Mouse (Mus musculus): ENCODE data around the gene Dnajb14.
"Not testable (repeated sequence)": the region's sequence is repeated elsewhere in the genome, so short reads cannot be mapped to it uniquely, and the experiment has no call there.

Dnajb14 gene

DNA sequence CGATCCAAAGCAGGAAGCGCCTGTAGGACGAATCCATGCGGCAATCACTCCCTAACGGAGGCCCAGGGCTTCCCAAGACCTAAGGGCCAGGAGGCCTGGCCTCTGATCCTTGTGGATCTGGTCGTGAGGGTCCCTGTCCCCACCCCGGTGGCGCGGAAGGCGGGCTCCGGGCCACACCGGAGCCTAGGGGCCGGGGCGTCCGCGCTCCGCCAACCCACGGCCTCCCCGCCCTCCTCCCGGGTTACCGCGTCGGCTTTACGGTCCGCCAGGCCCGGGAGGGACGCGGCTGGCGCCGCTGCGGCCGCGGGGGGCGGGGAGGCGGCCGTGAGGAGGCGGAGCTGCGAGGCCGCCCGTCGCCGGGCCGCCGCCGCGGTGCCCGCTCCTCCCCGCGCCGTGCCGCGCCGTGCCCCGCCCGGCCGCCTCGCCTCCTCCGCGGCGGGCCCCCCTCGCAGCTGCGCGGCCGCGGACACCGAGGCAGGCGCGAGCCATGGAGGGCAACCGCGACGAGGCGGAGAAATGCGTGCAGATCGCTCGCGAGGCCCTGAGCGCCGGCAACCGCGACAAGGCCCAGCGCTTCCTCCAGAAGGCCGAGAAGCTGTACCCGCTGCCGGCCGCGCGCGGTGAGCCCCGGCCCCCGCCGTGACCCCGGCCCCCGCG, at the start of gene Dnajb14:
Gene Dnajb14, plus strand, starts transcription at position 239 of the 657 bp plus-strand sequence.
- DNase-seq (ENCODE audit: low read depth, low spot score): peak; percentile 29

DNA sequence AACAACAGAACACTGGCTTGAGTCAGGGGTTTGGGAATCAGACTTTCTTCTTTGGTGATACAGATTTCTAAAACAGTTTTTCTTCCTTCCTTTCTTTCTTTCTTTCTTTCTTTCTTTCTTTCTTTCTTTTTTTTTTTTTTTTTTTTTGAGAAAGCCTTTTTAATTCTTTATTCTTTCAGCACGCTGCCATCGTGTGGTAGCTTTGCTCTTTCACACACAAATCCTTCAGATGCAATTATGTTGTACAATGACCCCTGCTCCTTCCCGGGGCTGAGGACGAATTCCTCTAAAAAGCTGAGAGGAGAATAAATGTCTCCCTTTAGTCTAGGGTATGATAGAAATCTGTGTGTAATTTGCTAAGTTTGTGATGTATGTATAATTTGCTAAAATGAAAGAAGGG, 48.8 kb upstream of the Dnajb14 start:
- DNase-seq (ENCODE audit: low read depth, low spot score): no peak

DNA sequence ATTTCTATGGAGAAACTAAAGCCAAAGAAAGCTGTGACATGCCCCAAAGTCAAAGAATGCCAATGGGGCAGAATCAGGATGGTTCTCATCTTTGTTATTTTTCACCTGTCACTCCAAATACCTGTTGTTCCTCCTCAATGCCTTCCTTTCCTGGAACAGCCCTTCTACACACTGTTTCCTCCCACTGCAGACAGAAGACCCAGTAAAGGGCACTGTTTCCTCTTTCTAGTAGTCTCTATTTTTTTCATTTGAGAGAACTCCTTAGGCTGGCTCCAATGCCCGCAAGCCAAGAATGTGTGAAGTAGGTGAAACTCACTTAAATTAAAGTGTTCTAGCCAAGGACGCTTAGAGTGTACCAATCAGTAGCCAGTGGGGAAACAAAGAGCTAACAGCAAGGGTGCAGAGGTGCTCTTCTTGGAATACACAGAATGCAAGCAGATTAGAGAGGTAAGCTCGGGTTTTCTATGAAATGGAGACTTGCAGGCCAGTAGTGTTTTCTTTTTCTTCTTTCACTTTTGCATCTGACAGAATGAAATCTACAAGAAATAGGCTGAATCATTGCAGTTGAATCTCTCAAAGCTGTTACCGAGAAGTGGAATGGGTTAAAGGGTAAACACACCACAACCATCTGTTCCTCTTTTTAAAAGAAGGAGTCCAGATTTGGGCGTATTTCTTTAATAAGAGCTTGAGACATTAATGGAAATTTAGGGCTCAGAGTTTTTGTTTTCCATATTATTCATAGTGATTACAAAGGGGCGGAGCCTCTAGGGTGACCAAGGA, 46.6 kb upstream of the Dnajb14 start:
- DNase-seq (ENCODE audit: low read depth, low spot score): no peak

DNA sequence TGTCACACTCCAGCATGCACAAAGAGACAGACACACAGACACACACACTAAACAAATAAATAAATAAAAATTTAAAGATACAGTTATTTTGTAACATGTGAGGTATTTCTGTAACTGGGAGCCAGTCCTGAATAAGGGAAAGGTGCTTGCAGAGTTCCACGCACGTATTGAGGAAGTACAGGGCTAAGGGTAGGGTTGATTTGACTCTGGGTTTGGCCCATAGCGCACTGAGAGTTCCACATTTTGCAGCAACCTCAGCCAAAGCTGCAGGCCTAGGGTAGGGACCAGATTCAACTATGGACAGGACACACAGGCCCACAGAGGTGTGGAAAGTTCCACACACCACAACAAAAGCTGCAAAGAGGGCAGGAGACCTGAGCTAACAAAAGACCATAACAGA, 44.2 kb upstream of the Dnajb14 start:
- DNase-seq (ENCODE audit: low read depth, low spot score): no peak

DNA sequence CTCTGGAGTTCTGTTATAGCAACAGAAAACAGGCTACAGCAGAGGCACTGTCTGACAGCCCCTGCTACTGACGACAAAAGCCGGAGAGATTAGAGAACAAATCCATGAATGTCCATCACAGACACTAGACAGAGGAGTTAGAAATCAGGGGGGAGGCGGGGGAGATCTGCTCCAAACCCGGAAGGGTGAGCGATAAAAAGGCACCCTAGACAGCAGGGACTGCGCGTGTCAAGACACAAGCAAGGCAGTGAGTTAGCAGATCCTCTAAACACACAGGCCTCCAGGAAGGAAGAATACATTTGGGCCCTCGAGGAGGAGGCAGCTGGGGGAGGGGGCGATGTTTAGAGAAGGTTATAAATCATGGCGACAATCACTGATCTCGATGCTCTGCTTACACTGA, 39.8 kb upstream of the Dnajb14 start:
- DNase-seq (ENCODE audit: low read depth, low spot score): no peak

DNA sequence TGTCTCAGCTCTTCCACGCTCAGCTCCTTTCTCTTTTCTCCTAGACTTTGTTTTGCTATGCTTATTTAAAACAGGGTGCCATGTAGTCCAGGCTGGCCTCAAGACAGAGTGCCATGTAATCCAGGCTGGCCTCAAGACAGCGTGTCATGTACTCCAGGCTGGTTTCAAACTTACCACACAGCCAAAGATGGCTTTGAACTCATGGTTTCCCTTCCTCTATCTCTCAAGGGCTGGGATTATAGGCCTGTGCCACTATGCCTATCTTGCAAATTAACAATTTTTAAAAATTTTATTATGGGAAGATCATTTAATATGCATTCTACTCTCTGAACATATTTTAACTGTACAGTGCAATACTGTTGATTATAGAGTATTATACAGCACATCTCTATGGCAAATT, 36.3 kb upstream of the Dnajb14 start:
- DNase-seq (ENCODE audit: low read depth, low spot score): no peak

DNA sequence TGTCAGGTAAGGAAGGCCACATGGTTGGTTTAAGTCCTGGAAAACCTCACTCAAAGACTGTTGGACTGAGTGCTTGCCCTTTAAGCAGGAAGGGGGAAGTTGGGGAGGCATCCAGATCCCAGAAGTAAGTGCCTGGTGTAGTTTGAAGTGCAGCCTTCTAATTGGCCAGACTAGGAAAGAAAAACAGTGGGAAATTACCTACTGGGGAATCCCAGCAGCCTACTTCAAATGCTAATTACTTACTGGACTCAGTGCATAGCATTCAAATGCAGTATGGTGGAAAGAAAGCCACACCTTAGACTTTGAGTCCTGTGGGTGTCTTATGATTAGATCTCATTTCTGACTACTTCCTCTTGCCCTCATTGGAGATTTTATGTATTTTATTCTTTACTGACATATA, 34.3 kb upstream of the Dnajb14 start:
- no peak for DNase-seq (ENCODE audit: low read depth, low spot score)

DNA sequence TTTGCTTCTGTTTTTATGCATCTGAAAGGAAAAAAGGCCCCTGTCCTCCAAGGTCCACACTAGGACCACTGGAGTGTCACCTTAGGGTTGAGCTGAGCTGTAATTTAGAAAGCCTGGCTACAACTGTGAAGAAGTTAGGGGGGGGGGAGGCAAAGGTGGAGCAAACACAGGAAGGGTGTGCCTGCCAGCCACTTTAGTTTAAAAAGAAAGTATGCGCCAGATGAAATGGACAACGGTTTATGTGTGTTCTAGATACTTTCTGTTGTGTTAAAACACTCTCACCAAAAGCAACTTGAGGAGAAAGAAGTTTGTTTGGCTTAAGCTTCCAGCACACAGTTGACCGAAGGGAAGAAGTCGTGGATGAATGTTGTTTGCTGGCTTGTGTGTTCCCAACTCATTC, 33.8 kb upstream of the Dnajb14 start:
- no peak for DNase-seq (ENCODE audit: low read depth, low spot score)

DNA sequence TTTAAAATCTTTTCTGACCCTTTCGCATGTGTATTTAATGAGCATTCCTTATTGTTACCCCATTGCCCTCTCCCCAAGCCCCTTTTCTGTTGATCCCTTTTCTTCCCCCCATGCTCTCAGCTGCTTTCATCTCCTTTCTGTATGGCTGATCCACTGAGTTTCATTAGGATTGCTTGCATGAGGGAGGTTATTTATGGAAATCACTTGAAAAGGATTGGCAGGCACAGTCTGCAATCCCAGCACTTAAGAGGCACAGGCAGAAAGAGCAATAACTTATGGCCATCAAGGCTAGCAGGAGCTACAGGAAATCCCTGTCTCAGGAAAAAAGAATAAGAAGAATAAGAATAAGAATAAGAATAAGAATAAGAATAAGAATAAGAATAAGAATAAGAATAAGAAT, 30.9 kb upstream of the Dnajb14 start:
- DNase-seq (ENCODE audit: low read depth, low spot score): no peak

DNA sequence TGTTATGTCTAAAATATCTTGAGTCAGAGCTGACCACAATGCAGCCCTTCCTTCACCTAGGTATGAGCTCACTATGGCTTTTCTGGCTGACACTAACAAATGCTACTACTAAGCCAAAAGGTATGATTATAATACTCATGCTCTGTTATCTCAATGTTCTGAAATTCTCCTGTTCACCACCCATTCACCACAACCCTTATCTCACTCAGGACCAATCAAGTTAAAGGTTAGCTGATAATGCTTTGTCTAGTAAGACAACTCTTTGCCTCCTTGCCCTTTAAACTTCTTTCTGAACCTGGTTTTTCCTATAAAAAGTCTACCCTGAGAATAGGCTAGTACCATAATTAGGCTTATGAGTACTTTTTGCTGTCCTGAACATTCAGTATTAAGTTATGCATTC, 29.3 kb upstream of the Dnajb14 start:
- no peak for DNase-seq (ENCODE audit: low read depth, low spot score)

DNA sequence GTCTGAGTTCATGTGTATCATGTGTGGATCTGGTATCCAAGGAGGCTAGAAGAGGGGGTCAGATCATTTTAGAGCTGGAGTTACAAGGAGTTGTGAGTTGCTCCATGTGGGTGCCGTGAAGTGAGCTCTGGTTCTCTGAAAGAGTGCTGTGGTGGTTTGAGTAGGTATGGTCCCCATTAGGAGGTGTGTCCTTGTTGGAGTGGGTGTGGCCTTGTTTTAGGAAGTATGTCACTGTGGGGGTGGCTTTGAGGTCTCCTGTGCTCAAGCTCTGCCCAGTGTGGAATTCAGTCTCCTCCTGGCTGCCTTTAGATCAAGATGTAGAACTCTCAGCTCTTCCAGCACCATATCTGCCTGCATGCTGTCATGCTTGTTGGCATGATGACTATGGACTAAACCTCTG, 24.5 kb upstream of the Dnajb14 start:
- no peak for DNase-seq (ENCODE audit: low read depth, low spot score)

DNA sequence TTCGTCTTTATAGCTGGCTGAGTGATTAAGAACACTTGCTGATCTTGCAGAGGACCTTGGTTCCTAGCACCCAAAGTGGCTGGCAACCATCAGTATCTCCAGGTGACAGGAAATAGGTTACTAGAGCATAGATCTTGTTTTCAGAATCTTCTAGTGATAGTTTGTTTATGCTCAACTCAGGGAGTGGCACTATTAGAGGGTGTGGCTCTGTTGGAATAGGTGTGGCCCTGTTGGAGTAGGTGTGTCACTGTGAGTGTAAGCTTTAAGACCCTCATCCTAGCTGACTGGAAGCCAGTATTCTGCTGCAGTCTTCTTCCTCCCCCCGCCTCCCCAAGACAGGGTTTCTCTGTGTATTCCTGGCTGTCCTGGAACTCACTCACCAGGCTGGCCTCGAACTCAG, 23.2 kb upstream of the Dnajb14 start:
- no peak for DNase-seq (ENCODE audit: low read depth, low spot score)

DNA sequence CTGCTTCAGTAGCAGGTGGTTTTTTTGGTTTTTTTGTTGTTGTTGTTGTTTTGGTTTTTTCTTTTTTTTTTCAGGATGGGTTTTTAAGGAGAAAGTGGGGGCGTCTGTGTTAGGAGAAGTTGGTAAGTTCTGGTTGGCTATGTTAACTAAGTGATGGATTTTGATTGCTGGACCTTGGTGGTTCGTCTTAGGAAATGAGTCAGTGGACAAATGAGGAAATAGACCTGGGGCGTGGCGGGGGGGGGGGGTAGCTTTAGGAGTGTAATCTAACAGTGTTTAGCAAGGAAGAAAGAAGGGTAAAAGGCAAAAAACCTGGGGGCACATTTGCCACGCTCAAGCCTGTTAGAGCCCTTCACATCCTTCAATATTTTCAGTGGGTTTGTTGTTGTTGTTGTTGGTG, 20.9 kb upstream of the Dnajb14 start:
- no peak for DNase-seq (ENCODE audit: low read depth, low spot score)

DNA sequence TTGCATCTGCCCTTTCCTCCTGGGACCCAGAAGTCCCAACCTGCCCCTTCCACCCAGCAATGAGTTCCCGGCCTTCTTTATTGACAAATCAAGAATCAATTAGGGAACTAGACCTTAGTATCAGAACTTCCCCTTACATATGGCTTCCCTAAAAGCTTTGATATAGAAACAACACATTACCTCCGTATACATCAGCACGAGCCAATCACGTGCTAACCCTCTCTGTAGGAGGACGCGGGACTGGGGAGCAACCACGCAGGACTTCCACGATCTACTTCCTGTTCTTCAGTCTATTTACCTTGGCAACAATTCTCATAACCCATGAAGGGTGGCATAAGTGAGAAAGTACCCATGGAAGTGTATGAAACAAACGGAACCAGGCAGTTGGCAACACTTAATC, 19.1 kb upstream of the Dnajb14 start:
- no peak for DNase-seq (ENCODE audit: low read depth, low spot score)

DNA sequence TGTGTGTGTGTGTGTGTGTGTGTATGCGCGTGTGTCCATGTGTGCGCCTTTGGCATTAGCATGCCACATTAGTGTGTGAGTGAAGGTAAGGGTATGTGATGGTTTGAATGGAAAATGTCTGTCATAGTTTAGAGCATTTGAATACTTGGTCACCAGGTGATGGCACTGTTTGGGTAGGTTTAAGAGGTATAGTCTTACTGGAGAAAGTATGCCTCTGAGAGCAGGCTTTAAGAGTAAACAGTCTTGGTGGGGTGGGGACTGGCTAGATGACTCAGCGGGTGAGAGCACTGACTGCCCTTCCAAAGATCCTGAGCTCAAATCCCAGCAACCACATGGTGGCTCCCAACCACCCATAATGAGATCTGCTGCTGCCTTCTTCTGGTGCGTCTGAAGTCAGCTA, 17.8 kb upstream of the Dnajb14 start:
- no peak for DNase-seq (ENCODE audit: low read depth, low spot score)

DNA sequence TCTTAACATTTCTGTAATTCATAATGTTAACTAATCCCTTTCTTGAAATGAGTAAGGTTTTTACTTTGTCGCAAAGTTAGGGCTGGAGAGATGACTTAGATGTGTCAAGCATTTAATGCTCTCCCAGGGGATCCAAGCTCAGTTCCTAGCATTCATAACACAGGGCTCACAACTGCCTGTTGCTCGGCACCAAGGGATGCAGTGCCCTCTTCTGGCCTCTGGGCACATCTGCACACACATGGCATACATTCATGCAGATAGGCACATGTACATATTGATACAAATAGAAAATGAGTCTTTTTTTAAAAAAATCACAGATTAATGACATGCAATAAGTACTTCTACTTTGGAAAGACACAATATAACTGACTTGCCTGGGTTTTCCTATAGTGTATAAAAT, 16.3 kb upstream of the Dnajb14 start:
- DNase-seq (ENCODE audit: low read depth, low spot score): no peak

DNA sequence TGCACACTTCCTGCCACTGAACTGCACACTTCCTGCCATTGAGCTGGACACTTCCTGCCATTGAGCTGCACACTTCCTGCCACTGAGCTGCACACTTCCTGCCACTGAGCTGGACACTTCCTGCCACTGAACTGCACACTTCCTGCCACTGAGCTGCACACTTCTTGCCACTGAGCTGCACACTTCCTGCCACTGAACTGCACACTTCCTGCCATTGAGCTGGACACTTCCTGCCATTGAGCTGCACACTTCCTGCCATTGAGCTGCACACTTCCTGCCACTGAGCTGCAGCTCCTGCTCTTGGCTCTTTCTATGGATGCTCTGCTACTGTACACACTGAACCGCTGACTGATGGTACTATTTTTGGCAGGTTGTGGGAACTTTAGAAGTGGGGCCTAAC, 14.5 kb upstream of the Dnajb14 start:
- DNase-seq (ENCODE audit: low read depth, low spot score): not testable (repeated sequence)

DNA sequence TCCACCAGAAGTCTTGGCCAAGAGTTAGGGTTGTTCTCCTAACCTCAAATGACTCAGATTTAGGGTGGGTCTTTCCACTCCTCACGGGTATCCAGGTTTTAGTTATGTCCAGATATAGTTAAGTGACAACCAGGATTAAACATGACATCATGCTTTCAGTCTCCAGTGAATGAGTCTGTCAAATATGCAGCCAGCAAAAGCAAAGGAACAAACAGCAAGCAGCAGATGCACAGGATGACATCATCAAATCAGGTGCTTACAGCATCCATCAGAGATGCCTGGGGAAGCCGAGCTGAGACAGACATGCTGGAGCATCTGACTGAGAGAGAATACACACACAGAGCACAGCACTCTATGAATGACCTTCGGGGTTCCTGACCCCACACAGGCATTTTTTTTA, 12.1 kb upstream of the Dnajb14 start:
- DNase-seq (ENCODE audit: low read depth, low spot score): no peak

DNA sequence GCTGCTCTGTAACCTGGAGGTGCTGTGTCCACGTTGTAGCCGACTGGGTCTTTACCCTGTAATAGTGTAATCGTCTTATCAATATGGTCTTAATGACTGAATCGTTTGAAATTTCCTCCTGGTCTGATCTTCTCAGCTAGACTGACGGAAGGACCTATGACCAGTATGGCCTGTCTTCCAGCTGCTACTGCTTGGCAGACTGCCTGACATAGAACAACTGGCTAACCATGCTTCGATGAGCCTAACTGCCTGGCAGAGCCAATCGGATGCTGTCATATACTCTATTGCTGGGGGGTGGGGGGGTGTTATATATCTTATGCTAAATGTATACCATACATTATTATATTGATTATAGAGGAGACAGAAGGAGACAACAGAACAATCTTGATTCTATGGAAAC, 11.4 kb upstream of the Dnajb14 start:
- no peak for DNase-seq (ENCODE audit: low read depth, low spot score)

DNA sequence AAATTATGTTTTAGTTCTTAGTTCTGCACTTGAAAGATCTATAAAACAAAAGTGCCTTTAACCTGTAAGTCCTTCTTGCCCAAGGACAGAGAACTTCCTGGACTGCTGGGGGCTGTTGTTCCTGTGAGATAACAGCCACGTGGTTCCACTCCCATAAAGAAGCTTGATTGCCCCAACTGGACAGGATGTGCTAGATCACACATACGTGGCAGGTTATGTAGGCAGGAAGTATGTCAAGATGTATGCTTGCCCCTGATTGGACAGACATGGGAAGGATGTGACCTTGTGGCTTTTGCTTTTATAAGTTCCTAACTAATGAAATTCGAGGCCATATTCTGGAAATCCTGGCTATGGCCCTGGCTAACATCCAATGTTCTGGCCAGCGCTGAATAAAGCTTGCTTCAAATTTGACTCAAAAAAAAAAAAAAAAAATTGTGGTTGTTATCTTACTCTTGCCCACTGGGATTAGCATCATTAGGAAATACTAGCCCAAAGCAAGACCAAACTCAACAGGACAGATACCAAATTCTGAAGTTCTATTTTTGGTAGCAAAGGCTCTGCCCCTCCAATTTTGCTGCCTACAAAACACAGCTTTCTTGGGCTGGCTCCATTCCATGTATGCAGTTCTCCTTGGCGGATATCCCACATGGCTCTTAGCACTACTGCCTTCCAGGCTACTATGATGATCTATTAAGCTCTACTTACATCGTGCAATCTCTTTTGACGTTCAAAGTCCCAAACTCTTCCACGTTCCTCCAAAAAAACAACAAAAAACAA, 6.9 kb upstream of the Dnajb14 start:
- DNase-seq (ENCODE audit: low read depth, low spot score): no peak

DNA sequence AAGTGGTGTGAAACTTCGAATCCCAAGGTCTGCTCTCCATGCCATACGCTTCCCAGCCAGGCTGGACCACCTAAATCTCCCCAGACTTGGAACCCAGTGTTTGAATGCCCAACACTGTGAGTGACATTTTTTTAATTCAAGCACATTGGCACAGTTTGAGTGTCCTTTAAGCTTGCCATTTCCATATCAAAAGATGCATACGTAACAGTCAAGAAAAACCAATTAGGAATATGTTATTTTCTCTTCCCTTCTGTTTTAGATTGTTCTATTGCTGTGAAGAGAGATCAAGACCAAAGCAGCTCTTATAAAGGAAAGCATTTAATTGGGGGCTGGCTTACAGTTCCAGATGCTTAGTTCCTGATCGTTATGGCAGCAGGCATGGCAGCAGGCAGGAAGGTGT, 6.0 kb upstream of the Dnajb14 start:
- no peak for DNase-seq (ENCODE audit: low read depth, low spot score)

DNA sequence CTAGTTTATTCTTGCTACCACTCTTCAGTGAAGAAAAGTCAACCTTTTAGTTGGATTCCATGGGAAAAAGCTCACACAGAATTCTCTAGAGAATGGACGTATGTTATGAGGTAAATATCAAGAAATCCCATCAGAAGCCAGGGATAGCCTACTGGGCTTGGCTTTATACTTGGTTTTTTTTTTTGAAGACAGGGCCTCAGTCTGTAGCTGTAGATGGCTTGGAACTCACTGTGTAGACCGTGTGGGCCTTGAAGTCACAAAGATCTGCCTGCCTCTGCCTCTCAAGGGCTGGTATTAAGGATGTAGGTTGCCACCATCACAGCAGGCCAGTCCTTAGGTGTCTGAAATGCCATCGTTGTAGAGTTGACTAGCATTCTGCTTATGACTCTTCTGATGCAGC, 4.9 kb upstream of the Dnajb14 start:
- no peak for DNase-seq (ENCODE audit: low read depth, low spot score)

Data from forelimb bud, embryonic 11.5 days (tissue).